Mouse (Mus musculus) c-Kit-positive CD71-positive TER-119-positive erythroid progenitor cells, embryonic 14.5 days (primary cell): ENCODE results near the gene Ttc16.

Experiments used
- DNase-seq: peaks from one replicate; pipeline ENCODE4 v3.0.0-alpha.2; 2013; ENCODE audit warnings: low spot score

The Ttc16 gene

DNA sequence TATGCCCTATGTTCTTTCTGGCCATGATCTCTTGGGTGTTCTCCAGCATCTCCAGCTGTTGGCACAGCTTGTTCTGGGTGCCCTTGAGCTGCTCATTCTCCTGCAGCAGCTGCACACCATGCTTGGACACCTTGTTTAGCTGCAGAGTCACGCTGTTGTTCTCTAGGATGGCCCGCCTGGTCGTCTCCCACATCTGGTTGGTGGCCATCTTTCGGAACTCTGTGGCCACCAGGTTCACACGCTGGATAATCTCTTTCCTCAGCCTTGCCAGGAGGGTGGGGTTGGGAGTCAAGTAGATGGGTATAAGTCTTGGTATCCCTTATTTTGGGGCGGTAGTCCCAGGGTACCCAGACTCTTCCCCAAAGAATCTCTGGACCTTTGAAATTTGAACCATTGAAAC is 4.3 kb upstream of the Ttc16 start:
- DNase-seq, result no peak

DNA sequence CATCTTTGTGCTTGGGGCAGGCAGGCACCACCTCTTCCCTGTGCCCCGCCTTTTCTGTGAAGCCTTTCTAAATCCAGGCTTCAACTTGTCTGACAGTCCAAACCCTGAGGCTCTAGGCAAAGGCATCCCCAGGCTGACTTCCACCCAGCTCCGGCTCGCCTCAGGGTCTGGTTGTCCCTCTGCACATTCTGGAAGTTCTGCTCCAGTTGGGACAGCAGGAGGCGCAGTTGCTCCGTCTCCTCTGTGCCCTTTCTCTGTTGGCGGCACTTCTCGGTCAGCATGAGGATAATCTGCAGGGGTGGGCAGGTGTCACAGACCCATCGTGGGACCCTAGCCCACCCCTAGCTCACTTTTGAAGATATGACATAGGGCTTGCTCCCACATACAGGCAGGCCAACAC is 3.7 kb upstream of the Ttc16 start:
- peak; percentile 16 for DNase-seq

DNA sequence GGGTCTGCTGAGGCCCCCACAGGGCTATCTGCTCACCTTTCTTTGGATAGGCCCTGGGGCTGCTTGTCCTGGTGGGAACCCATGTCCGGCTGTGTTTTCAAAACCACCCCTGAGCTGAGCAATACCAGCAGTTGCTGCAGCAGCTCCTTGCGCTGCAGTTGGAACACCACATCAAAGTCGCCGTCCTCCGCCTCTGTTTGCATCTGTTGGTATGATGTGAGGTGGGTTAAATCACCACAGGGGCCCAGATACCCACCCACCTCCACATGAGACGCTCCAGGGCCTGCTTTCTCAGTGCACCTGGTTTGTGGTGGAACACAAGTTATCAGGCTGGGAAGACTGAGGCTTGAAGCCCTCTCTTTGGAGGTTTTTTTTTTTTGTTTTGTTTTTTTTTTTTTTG is 2.6 kb upstream of the Ttc16 start:
- DNase-seq, result no peak

GRCm38 (mm10) chr2:32776192-32776591 is 759 bp upstream of the Ttc16 start:
- DNase-seq, result no peak

GRCm38 (mm10) chr2:32772626-32773279 is 2.7 kb downstream of the Ttc16 start:
- DNase-seq, result no peak

GRCm38 (mm10) chr2:32771886-32772285 is 3.5 kb downstream of the Ttc16 start:
- no peak for DNase-seq

- DNase-seq, result no peak
Measured at GRCm38 (mm10) chr2:32769327-32770085, 5.9 kb downstream of the Ttc16 start.

DNA sequence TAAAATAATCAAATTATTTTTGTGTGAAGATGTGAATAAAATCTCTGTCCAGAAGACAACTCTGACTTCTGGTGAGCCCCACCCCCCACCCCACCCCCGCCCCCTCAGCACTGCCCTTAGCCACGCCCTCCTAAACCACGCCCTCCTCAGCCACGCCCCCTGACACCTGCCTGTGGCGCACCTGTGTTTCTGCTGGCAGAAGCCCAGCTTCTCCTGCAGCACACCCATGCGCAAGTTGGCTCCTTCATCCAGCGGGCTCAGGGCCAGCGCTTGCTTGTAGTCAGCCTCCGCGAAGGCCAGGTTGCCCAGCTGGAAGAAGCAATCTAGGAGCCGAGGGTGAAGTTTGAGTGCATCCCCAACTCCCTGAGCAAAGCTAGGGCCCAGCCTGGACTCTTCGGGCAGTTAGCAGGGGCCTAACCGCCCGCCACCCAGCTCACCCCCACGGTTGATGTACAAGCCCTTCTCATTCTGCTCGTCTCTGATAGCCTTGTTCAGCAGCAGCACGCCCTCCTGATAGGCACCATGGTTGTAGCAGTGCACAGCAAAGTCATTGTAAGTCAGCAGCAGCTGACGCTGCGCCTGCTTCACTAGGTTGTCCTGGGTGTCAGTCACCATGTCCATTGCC is 6.7 kb downstream of the Ttc16 start:
- DNase-seq, result no peak

- DNase-seq, result no peak
Measured at GRCm38 (mm10) chr2:32767241-32767640, 8.2 kb downstream of the Ttc16 start.

DNA sequence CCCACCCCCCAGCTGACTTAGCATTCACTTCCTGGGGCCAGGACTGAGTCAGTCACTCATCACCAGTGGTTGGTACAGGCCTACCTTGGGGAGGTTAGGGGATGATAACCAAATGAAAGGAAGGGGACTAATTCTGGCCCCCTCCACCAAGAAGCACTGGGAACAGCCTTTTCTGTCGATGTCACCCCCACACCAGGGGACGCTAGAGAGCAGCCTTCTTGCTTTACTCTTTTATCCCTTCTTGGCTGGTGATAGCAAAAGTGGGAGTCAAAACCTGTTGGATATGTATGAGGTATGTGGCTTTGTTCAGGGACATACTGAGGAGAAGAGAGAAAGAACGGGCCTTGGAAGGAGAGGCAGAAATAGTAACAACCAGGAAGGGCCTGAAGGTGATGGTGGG is 12.1 kb downstream of the Ttc16 start:
- DNase-seq, result no peak

- no peak for DNase-seq
Measured at GRCm38 (mm10) chr2:32761859-32762258, 13.6 kb downstream of the Ttc16 start.

DNA sequence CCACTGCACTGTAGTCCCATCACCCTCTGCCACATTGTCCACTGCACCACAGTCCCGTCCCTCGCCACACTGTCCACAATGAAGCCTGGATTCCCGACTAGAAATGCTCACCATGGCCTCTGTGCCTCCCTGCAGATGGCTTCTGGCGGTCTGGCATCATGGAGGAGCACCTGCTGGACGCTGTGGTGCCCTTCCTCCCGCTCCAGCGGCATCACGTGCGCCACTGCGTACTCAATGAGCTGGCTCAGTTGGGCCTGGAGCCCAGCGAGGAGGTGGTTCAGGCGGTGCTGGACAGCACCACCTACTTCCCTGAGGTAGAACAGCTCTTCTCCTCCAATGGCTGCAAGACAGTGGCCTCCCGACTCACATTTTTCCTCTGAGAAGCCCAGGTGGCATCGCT is 14.1 kb downstream of the Ttc16 start:
- DNase-seq, result no peak

GRCm38 (mm10) chr2:32759001-32759400 is 16.4 kb downstream of the Ttc16 start:
- DNase-seq, result no peak

DNA sequence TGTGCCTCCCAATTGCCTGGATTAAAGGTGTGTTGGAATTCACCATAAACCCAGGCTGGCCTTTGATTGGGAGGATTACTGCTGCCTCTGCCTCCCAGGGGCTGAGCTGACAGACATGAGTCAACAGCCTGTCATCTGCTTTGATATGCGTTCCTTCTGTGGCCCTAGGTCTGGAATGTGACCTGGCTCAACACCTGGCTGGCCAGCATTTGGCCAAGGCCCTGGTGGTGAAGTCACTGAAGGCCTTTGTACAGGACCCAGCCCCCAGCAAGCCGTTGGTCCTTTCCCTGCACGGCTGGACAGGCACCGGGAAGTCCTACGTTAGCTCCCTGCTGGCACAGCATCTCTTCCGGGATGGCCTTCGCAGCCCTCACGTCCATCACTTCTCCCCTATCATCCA is 16.9 kb downstream of the Ttc16 start:
- no peak for DNase-seq

- peak; percentile 95 for DNase-seq
Measured at GRCm38 (mm10) chr2:32757056-32757845, 18.2 kb downstream of the Ttc16 start, which contains the start of gene Tor2a. Tor2a (plus strand) TSS chr2:32757234.

DNA sequence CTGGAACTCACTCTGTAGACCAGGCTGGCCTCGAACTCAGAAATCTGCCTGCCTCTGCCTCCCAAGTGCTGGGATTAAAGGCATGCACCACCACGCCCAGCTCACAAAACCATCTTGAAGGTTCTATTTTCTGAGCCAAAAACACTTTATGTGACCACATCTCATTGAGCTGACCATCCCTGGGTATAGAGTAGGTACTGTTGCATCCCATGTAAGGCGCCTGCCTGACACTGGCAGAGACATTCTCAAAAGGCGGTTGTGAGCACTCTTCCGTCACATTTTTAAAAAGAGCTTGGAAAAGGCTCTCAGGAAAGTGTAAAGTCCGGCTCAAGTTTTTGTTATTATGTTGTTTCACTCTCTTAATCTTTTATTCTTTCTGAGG is 18.8 kb downstream of the Ttc16 start:
- no peak for DNase-seq

- DNase-seq, result no peak
Measured at GRCm38 (mm10) chr2:32752181-32752580, 23.3 kb downstream of the Ttc16 start.

- no peak for DNase-seq
Measured at GRCm38 (mm10) chr2:32751665-32752033, 23.8 kb downstream of the Ttc16 start.

DNA sequence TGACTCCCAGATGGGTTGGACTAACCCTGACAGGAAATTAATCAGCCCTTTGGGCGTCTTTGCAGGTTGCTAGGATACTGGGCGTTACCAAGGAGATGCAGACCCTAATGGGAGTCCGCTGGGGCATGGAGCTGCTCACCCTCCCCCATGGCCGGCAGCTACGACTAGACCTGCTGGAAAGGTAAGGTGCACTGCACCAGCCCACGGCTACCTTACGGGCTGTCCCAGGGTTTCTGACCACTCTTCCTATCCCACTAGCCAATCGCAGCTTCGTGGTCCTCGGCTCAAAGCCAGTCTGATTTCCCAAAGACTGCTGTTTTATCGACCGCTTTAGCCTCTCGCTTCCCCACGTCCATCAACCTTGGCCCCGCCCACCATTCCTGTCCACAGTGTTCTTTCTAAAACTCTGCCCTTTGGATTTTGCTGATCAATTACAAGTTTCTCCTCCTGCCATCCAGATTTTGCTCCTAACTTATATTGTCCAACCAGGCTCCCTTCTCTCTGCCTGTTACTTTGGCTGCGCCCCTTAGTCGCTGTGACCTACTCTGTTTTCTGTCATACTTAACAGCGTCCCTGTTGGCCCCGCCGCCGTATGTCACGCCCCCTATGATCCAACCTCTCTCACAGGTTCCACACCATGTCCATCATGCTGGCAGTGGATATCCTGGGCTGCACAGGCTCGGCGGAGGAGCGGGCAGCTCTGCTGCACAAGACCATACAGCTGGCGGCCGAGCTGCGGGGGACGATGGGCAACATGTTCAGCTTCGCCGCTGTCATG is 24.4 kb downstream of the Ttc16 start:
- DNase-seq, result no peak

DNA sequence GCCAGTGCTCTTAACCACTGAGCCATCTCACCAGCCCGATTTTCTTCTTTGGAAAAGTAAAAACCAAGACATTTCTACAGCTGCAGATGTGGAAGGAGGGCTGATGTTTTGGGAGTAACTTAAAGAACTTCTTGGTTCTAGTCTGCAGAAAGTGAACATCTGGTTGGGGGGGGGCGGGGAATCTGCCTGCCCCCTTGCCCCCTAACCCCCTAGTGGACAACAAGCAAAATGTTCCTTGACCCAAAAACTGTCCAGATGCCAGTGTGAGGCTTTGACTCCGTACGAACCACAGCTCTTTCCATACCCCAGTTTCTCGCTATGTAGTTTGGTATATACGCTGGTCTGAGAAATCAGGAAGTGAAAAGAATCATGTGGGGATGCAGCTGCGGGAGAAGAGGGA is 25.2 kb downstream of the Ttc16 start:
- no peak for DNase-seq

DNA sequence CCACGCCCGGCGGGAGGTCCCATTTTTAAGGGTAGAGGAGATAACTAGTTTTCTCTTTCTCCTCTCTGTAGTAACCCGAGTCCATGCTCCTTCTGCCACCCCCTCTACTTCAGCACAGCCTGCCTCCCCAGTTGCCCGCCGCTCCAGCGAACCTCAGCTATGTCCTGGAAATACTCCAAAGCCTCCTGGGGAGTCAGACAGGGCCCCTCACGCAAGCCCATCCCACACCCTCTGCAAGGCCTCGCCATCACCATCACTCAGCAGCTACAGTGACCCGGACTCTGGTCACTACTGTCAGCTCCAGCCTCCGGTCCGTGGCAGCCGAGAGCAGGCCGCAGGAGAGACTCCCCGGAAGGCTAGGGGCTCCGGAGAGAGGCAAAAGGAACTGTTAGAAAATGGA is 26.4 kb downstream of the Ttc16 start:
- DNase-seq, result no peak
